Mouse (Mus musculus) T-helper 2 cell (primary cell): Measurements from ENCODE around the gene Ifna6.

Experiments used
- in situ Hi-C: fragments of 300-600 bp; cut with MboI, MseI; formaldehyde crosslinking; loops from one replicate; pipeline ENCODE4 v1.15.1; 2025; ENCODE audit warnings: high pct_unique_total_duplicates

The Ifna6 gene

DNA sequence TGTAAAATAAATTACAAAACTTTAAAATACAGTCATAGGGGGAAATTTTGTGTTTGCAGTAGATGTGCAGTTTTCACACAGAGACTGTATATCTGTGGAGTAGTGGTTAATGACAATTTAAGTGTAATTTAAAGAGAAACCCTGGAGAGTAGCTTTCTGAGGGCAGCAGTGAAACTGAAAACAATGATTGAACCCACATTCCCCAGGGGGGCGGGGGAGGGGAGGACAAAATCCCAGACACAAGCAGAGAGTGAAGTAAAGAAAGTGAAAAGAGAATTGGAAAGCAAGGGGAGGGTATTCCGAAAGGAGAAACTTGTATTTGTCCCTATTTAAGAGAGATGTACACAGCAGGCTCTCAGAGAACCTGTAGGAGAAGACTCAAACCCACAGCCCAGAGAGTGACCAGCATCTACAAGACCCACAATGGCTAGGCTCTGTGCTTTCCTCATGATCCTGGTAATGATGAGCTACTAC, 14.3 kb downstream of the Ifna6 start, which contains the start of gene Ifna4:
TSS of gene Ifna4 (plus strand) at position 424 of the 474 bp plus-strand sequence.
- in situ Hi-C loops = no loop called here

DNA sequence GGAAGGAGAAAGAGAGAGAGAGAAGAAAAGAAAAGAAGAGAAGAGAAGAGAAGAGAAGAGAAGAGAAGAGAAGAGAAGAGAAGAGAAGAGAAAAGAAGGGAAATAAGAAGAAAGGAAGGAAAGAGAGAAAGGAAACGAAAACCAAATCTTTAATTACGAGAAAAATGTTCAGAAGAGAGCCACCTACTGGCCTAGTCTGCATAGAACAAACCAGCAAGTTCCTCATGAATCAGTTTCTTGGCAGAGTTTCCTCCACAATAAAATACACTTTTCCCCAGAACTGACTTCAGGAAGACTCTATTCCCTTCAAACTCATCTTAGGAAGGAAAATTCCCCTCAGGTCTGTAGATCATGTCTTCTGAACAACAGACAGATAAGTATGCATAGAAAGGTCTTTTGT, 18.1 kb downstream of the Ifna6 start:
- in situ Hi-C loops = no loop called here

DNA sequence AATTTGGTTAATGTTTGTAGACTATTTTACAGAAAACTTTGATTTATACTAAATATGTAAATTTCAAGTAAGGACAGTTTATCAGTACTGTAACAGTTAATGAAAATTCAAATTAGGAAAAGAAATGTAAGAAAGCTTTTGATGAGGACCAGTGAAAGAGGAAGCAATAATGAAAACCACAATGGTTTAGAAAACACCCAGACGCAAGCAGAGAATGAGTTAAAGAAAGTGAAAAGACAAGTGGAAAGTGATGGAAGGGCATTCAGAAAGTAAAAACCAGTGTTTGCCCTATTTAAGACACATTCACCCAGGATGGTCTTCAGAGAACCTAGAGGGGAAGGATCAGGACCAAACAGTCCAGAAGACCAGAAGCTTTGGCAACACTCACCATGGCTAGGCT, 22.5 kb downstream of the Ifna6 start, which contains the start of gene Ifna1:
TSS of gene Ifna1 (plus strand) at position 390 of the 400 bp plus-strand sequence.
- in situ Hi-C loops = loop anchor here (25.0 kb wide), 1 partner anchor 438 kb away; the partner anchor contains the start of gene Cdkn2a

DNA sequence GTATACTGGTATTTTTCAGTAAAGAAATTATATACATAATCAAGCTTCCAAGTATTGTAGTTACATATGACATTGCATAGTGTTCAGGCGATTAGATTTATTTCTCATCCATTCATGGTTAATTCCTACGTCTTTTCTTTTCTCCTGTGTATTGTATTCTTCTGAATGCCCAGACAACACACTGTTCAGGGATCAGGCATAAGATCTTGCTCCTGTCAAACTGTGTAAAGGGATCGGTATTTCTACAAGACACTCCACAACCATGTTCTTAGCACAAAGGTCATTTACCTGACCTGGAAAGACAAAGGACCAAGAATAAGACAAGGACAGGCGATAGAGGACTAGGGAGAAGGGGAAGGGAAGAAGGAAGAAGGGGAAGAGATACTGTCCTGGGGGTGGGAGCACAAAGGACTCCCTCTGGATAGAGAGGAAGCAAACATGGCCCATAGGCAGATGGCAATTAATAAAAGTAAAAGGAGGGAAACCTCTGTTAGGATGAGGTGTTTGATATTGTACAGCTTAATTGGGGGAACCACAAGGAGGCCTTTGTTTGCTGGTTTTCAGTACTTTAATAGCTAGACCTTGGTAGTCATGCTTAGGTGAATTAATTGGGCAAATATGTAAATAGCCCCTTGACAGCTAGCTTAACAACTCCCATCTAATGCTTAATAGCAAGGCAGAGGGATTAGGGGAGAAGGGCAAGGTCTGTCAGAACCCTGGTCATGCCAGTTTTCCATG, 24.0 kb downstream of the Ifna6 start:
- in situ Hi-C loops = loop anchor here (25.0 kb wide), 1 partner anchor 436 kb away; the partner anchor contains the start of gene Cdkn2a

DNA sequence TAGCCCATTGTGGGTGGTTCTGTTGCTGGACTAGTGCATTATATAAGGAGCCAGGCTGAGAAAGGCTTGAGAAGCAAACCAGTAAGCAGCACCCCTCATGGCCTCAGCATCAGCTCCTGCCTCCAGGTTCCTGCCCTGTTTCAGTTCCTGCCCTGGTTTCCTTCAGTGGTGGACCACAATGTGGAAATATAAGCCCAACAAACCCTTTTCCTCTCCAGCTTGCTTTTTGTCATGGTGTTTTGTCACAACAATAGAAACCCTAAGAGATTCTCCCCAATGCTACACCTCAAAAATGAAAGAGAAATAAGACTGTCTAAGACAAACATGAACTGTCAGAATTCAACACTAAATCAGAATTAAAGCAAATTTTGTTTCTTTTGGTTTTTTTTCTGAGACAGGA, 32.0 kb downstream of the Ifna6 start:
- in situ Hi-C loops = loop anchor here (25.0 kb wide), 1 partner anchor 428 kb away; the partner anchor contains the start of gene Cdkn2a

DNA sequence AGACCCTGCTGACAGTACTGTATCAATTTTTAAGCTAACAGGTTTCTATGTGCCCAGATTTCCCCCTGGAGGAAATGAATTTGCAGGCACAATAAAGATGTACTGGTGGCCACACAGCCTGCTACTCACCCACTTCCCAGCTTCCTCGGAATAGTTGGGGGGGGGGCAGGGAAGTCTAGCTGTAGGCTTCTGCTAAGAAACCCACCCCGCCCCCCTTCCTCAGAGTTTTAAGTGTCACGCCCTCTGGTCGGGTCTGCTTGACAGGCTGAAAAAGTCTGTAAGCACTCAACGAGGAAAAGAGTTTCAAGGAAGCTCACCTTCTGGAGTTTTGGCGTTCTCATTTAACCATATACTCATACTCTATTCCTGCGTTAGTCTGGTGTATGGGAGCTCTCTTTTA, 36.1 kb downstream of the Ifna6 start:
- in situ Hi-C loops = loop anchor here (10.0 to 25.0 kb wide), 2 partner anchors 59 to 424 kb away; partner anchors contain the start of genes Cdkn2a, Gm13287 and Gm13288

DNA sequence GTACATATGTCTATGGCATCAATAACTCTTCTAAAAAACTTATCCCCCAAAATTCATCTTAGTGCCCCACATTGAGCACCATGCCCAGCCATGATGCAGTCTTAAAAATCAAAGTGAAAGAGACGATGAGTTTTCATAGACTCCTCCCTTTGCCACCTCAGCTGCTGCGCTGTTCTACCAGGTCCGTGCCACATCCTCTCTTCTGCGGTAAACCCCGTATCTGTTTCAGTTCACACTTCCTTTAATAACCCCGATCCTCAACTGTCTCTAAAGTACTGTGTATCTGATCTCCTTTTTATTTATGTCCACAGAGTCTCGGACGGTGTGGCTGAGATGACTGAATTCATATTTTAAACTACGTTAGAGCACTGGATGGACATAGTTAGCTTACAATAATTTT, 37.4 kb downstream of the Ifna6 start:
- in situ Hi-C loops = loop anchor here (10.0 to 25.0 kb wide), 2 partner anchors 60 to 423 kb away; partner anchors contain the start of genes Cdkn2a, Gm13287 and Gm13288

DNA sequence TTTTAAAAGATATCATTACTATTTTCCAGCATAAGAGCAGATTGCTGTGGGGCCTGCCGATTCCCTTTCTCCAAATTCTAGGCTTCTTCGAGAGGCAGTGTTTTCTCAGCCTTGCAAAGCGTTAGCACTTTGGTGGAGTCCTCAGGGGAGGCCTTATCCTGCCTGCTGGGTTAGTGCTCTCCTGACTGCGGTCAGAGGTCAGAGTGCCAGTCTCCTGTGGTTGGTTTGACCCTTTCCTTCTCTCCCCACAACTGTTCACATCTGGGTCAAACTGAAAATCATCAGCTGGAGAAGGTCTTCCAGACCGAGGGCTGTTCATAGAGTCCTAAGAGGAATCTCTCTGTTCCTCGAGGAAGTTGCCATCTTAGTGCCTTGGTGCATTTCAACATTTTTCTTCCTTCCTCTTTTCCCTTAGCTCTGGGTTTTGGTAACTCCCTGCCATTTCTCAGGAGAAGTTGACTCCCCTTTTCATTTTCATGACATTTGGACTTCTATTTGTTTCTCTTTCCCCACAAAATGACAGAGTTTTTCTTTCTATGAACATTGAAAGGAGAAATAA, 37.9 kb downstream of the Ifna6 start:
- in situ Hi-C loops = loop anchor here (10.0 to 25.0 kb wide), 2 partner anchors 60 to 422 kb away; partner anchors contain the start of genes Cdkn2a, Gm13287 and Gm13288

DNA sequence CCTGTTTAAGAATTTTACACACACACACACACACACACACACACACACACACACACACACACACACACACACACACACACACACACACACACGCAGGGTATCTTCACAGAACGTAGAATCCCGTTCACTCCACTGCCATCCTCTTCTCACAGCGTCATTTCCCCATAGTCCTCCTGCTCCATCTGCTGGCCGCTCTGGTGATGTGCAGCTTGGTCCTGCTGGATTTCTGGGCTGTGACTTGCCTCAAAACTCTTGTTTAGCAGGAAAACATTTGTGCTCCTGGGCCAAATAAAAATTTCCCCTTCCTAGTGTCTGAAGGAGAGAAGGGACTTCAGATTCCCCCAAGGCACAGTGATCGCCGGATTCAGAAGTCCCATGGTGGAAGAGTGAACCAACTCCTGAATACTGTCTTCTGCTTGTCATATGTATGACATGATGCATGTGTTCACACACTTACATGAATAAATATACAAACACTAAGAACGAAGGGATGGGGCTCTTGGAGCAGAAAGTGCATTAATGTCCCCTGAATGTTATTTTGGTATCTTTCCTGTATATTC, 40.2 kb downstream of the Ifna6 start:
- in situ Hi-C loops = loop anchor here (10.0 to 25.0 kb wide), 2 partner anchors 63 to 420 kb away; partner anchors contain the start of genes Cdkn2a, Gm13287 and Gm13288

DNA sequence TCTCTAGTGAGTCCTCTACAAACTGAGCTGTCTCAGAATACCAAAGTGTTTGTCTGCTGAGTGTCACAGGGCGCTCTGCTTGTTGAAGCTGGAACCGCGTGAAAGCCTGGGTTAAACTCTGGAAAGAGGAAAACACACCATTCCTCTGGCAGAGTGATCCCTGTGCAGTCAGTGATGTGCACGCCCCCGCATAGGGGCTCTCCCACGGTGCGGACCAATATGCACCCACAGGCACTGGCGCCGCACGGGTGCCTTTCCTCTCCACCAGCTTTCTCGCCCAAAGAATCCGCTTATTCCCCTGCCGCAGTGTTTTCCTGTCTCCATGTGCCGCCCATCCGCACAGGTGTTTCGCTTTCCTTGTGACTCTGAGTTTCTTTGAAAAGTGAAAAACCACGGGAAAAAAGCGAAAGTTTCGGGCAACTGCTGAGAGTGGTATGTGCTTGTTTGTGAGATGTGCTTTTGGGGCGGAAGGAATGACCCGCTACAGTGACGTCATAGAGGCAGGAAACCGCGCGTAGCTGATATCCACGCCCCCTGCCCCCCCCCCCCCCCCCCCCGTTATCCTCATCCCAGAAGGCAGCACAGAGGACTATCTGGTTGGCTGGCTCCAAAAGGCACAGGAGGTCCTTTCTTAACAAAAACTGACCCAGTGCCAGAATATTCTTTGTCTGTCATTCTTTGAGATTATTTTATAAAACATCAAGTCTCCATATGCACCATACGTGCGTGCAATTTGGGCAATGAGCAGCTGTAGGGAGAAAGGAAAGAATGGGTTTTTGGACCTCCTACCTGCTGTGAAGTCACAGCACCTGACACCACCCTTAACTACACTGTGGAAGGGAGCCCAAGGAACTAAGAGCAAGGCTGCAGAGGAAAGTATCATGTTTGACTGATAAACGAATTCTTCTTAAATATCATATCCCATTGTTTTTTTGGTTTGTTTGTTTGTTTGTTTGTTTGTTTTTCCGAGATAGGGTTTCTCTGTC, 41.0 kb downstream of the Ifna6 start:
- in situ Hi-C loops = loop anchor here (10.0 to 25.0 kb wide), 2 partner anchors 63 to 419 kb away; partner anchors contain the start of genes Cdkn2a, Gm13287 and Gm13288

DNA sequence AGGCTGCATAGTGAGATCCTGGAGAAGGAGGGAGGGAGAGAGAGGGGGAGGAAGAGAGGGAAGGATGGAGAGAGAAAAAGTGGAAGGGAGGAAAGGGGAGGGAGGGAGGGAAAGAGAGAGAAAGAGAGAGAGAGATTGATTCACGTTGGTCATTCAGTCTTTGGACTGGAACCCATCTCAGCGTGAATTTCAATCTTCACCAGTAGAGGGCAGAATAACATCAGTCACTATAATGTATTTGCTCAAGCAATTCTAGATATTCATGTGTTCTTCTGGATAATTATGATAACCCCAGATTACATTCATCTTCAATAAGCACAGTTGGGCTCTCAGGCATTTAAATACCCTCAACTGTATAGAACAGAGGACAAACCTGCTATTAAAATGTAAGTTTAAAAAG, 45.5 kb downstream of the Ifna6 start:
- in situ Hi-C loops = loop anchor here (5.0 to 25.0 kb wide), 4 partner anchors 62 to 662 kb away; partner anchors contain the start of gene Cdkn2a

DNA sequence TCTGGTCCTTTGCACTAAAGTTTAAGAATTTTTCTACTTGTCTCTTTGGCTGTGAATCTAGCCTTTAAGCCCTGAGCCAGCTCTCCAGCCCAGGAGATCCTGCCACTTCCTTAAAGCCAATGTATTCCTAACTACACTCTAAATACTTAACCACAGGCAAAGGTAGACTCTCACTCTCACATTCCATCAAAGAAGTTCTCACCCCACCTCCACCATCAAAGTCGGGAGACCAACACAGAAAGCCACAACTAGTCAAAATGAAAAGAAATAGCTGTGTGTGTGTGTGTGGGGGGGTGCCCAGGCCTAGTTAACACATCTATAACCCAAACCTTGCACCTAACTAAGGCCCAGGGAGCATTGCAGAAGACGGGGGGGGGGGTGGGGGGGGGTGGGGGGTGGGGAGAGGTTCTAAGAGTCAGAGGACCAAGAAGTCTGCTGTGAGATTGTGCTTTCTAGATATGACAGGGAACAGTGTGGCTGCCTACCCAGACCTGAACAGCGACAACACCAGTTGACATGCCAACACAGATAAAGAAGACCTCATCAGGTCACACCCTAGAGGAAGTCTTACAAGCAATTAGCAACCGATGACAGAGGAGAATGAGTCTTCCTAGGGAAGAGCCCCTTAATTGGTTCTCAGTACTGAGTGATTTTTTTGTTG, 48.3 kb downstream of the Ifna6 start:
- in situ Hi-C loops = loop anchor here (5.0 to 10.0 kb wide), 3 partner anchors 59 to 659 kb away; no protein-coding TSS in a partner anchor

DNA sequence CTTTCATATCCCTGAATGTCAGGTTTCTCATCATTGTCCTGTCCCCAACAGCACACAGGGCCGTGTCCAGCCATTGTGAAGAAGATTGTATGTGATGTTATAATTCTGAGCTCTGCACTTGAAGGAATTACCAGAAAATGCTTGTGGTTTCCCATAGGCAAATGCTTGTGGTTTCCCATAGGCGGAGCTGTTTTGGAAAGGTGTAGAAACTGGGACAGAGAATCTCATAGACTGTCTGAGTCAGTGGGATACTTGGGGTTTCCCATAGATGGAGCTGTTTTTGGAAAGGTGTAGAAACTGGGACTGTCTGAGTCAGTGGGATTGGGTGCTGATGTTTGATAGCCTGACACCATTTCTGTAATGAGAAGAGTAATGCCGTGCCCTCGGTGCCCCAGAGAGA, 49.3 kb downstream of the Ifna6 start:
- in situ Hi-C loops = loop anchor here (5.0 to 10.0 kb wide), 3 partner anchors 58 to 658 kb away; no protein-coding TSS in a partner anchor
